Mouse (Mus musculus) right cerebral cortex, postnatal 36 days (tissue): ENCODE measurements around the gene Trim80.
"Not testable (repeated sequence)": the region's sequence is repeated elsewhere in the genome, so short reads cannot be mapped to it uniquely, and the experiment has no call there.

Source experiments
- DNase-seq, 2 experiments: peaks; one replicate each; pipeline ENCODE4 v3.0.0; 2022; ENCODE audit warnings: low spot score in 2 of 2, mixed read lengths in 1 of 2

Trim80 gene

DNA sequence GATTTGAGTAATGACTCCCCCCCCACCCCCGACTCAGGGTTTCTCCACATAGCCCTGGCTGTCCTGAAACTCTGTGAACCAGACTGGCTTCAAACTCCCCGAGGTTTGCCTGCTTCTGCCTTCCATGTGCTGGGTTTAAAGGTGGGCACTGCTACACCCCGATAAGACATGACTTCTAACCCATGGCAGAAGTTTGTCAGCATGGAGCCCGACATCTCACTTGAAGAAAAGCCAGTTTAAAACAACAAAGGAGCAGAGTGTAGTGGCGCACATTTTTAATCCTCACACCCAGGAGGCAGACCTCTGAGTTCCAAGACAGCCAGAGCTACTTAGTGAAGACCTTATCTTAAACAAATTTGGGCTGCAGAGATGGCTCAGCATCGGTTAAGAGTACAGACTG is 52.0 kb downstream of the Trim80 start:
- no peak for DNase-seq

- DNase-seq = not testable (repeated sequence)
These were observed 56.2 kb downstream of the Trim80 start for GRCm38 (mm10) chr11:115496559-115496958.
